Mouse (Mus musculus) testis, adult 2 months (tissue): ENCODE measurements around the gene Srebf1.

Experiments
- CTCF ChIP-seq: fragments of 200-500 bp; IDR thresholded peaks from 2 replicates; pipeline ENCODE4 v1.5.1; 2012; ENCODE audit warnings: low read depth, mild to moderate bottlenecking, inconsistent platforms, low read length, moderate library complexity; ENCODE audit not compliant: control insufficient read depth, insufficient read depth, insufficient replicate concordance
- POLR2A ChIP-seq: fragments of 200-500 bp; IDR thresholded peaks from 2 replicates; pipeline ENCODE4 v1.6.1; 2012; ENCODE audit warnings: low read depth, mild to moderate bottlenecking, inconsistent platforms, low read length, moderate library complexity; ENCODE audit not compliant: control insufficient read depth

DNA sequence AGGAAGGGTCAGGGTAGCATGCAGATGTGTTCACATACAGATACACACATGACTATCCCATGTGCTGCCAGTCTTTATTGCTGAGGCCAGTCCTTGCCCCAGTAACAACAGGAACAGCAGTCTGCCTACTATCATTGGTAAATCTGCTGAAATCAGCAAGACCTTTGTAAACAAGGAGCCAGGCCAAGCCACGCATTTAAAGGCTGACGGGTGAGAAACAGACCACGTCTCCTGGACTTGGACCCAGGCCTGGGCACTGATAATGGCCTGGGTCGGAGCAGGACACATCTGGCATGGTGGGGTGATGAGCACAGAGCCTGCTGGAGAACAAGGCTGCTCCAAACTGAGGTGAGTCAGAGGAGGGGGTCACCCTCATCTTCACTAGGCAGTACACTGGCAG is 18.1 kb upstream of the Srebf1 start:
- TF ChIP-seq POLR2A, result no peak
- TF ChIP-seq CTCF, result no peak
